Mouse (Mus musculus) MEL-GATA-1-ER (cell line): ENCODE measurements around the gene Cd151.
"Not testable (repeated sequence)": the region's sequence is repeated elsewhere in the genome, so short reads cannot be mapped to it uniquely, and the experiment has no call there.

Experiments
- DNase-seq: peaks from one replicate; pipeline ENCODE4 v3.0.0-alpha.2; 2012; ENCODE audit warnings: low read depth; ENCODE audit errors: extremely low read depth

Cd151 gene

GRCm38 (mm10) chr7:141435856-141436522, 31.2 kb upstream of the Cd151 start:
- no peak for DNase-seq

GRCm38 (mm10) chr7:141436523-141436892, 30.7 kb upstream of the Cd151 start:
- no peak for DNase-seq

- DNase-seq = no peak
Observed at GRCm38 (mm10) chr7:141437178-141438120, 29.7 kb upstream of the Cd151 start, which contains the start of gene Slc25a22. Gene Slc25a22 (minus strand): TSS chr7:141437892.

GRCm38 (mm10) chr7:141438201-141438968, 28.8 kb upstream of the Cd151 start:
- no peak for DNase-seq

- DNase-seq = no peak
Observed at GRCm38 (mm10) chr7:141439140-141439679, 28.0 kb upstream of the Cd151 start.

- DNase-seq = no peak
Observed at GRCm38 (mm10) chr7:141439811-141440210, 27.4 kb upstream of the Cd151 start.

- DNase-seq = no peak
Observed at GRCm38 (mm10) chr7:141440613-141441012, 26.6 kb upstream of the Cd151 start.

- DNase-seq = no peak
Observed at GRCm38 (mm10) chr7:141441460-141441859, 25.7 kb upstream of the Cd151 start.

- no peak for DNase-seq
Observed at GRCm38 (mm10) chr7:141442199-141442598, 25.0 kb upstream of the Cd151 start.

GRCm38 (mm10) chr7:141443081-141443821, 23.9 kb upstream of the Cd151 start:
- DNase-seq = no peak

GRCm38 (mm10) chr7:141443828-141444237, 23.4 kb upstream of the Cd151 start, which contains the start of gene Pidd1:
Gene Pidd1 (minus strand): TSS chr7:141444025.
- peak; percentile 65 for DNase-seq

GRCm38 (mm10) chr7:141446374-141446773, 20.8 kb upstream of the Cd151 start:
- DNase-seq = not testable (repeated sequence)

GRCm38 (mm10) chr7:141447110-141447991, 19.8 kb upstream of the Cd151 start, which contains the start of gene Rplp2:
Gene Rplp2 (plus strand): TSS chr7:141447370.
- DNase-seq = peak; percentile 97

GRCm38 (mm10) chr7:141451928-141452327, 15.3 kb upstream of the Cd151 start:
- no peak for DNase-seq

- no peak for DNase-seq
Observed at GRCm38 (mm10) chr7:141453636-141454035, 13.6 kb upstream of the Cd151 start.

GRCm38 (mm10) chr7:141454967-141455551, 12.1 kb upstream of the Cd151 start, which contains the start of gene Pnpla2:
Gene Pnpla2 (plus strand): TSS chr7:141455198.
- DNase-seq = peak; percentile 74

GRCm38 (mm10) chr7:141455610-141456314, 11.4 kb upstream of the Cd151 start:
- DNase-seq = no peak

GRCm38 (mm10) chr7:141456739-141457138, 10.5 kb upstream of the Cd151 start:
- no peak for DNase-seq
